Mouse (Mus musculus) monocyte, adult 5-6 weeks (primary cell): ENCODE measurements around the gene Tbpl1. TPM values are rescaled to one million over a fixed set of nuclear protein-coding genes. Genes with fewer than 3 reads are reported as not detected.

Experiments used
- ATAC-seq: fragments of 153-309, 156-312 bp; replicated peaks from 2 replicates; pipeline ENCODE4 v1.8.0; 2017; ENCODE audit warnings: mild to moderate bottlenecking; ENCODE audit not compliant: low TSS enrichment, insufficient number of reproducible peaks, severe bottlenecking, poor library complexity, low FRiP score
- total RNA-seq: library from RNA; stranded (forward); fragments of 200-1000, 200-491, 200-594 nt; gene quantifications from 3 replicates; pipeline ENCODE4 v1.2.3, GENCODE M21; 2017

The Tbpl1 gene
- 68.4 to 92.5 TPM (median 74.4 TPM) in 3 replicates for total RNA-seq

GRCm38 (mm10) chr10:22731272-22732093 is at the start of gene Tbpl1:
TSS of gene Tbpl1 (minus strand) at chr10:22731938.
- peak; percentile 89 for ATAC-seq

- no peak for ATAC-seq
Observed at GRCm38 (mm10) chr10:22781466-22781865, 49.7 kb upstream of the Tbpl1 start.

- ATAC-seq: no peak
Observed at GRCm38 (mm10) chr10:22777939-22778338, 46.2 kb upstream of the Tbpl1 start.

- ATAC-seq: no peak
Observed at GRCm38 (mm10) chr10:22776007-22776698, 44.4 kb upstream of the Tbpl1 start.

- ATAC-seq: no peak
Observed at GRCm38 (mm10) chr10:22775456-22775855, 43.7 kb upstream of the Tbpl1 start.

GRCm38 (mm10) chr10:22774626-22775025 is 42.9 kb upstream of the Tbpl1 start:
- no peak for ATAC-seq

GRCm38 (mm10) chr10:22754240-22754639 is 22.5 kb upstream of the Tbpl1 start:
- ATAC-seq: no peak

GRCm38 (mm10) chr10:22751175-22751682 is 19.5 kb upstream of the Tbpl1 start:
- no peak for ATAC-seq

- ATAC-seq: peak; percentile 73
Observed at GRCm38 (mm10) chr10:22746334-22747322, 14.9 kb upstream of the Tbpl1 start.

GRCm38 (mm10) chr10:22745922-22746321 is 14.2 kb upstream of the Tbpl1 start:
- no peak for ATAC-seq

GRCm38 (mm10) chr10:22732181-22732580 is 443 bp upstream of the Tbpl1 start:
- ATAC-seq: peak; percentile 71

- no peak; the same call in 1 of the 2 replicates for ATAC-seq
Observed at GRCm38 (mm10) chr10:22730992-22731271, 806 bp downstream of the Tbpl1 start.

GRCm38 (mm10) chr10:22730266-22730991 is 1.3 kb downstream of the Tbpl1 start:
- no peak for ATAC-seq

GRCm38 (mm10) chr10:22728257-22728656 is 3.5 kb downstream of the Tbpl1 start:
- ATAC-seq: no peak

- ATAC-seq: no peak
Observed at GRCm38 (mm10) chr10:22726295-22726694, 5.4 kb downstream of the Tbpl1 start.

GRCm38 (mm10) chr10:22725166-22725565 is 6.6 kb downstream of the Tbpl1 start:
- no peak for ATAC-seq

- ATAC-seq: no peak
Observed at GRCm38 (mm10) chr10:22720781-22721529, 10.8 kb downstream of the Tbpl1 start.

GRCm38 (mm10) chr10:22718475-22718874 is 13.3 kb downstream of the Tbpl1 start:
- ATAC-seq: no peak
